Mouse (Mus musculus): ENCODE measurements around the gene Defa2.
"Not testable (repeated sequence)": the region's sequence is repeated elsewhere in the genome, so short reads cannot be mapped to it uniquely, and the experiment has no call there.

The Defa2 gene

GRCm38 (mm10) chr8:21378215-21378614, at the start of gene Defa2:
TSS of gene Defa2 (plus strand) at chr8:21378515.
- not testable (repeated sequence) for DNase-seq (ENCODE audit: low spot score in 2 of 2)

DNA sequence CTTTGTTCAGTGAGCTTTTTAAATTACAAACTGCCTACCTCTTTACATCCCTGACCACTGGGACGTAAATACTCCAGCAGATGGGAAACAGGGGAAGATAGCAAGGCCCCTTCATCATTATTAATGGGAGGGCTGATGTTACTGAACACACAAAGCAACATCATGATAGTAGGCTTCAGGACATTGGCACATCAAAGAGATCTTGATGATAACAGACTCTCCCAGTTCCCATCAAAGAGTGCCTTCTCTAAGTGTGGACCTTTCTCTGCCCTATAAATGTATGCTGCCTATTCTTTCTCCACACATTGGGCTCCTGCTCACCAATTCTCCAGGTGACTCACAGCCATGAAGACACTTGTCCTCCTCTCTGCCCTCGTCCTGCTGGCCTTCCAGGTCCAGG, 13.2 kb downstream of the Defa2 start, which contains the start of gene Defa33:
Gene Defa33, plus strand, starts transcription at position 301 of the 400 bp plus-strand sequence.
- DNase-seq (ENCODE audit: low spot score in 2 of 2), result not testable (repeated sequence)

- not testable (repeated sequence) for DNase-seq (ENCODE audit: low spot score in 2 of 2)
Observed at GRCm38 (mm10) chr8:21427111-21427510, 48.8 kb downstream of the Defa2 start, which contains the start of gene Defa36. TSS of gene Defa36 (plus strand) at chr8:21427411.
